Mouse (Mus musculus): Measurements from ENCODE around the gene Anks1.

Gene Anks1

GRCm38 (mm10) chr17:28050210-28050609 is 141.1 kb downstream of the Anks1 start:
- no peak for DNase-seq (ENCODE audit: low spot score in 2 of 2)

DNA sequence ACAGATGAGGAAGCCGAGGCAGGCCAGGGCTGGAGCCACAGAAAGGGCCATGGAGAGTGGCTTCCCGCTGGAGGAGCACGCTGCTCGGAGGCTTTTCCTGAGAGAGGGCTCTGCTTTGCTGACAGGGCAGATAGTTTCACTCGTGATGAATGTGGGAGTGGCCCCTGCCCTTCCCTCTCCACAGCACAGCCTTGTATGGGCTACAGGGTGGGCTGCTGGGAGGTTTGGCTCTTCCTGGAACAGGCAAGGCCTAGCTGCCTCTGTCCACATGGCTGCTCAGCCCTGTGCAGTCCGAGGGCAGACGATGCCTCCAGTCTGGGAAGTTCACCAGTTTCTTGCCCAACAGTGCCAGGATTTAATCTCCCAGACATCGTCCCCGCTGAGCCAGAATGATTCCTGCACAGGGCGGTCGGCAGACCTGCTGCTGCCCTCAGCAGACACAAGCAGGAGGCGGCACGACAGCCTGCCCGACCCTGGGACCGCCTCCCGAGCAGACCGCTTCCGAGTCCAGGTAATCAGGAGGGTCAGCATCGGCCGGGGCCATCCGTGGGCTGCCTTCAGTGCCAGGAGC is 143.3 kb downstream of the Anks1 start:
- no peak for DNase-seq (ENCODE audit: low spot score in 2 of 2)

DNA sequence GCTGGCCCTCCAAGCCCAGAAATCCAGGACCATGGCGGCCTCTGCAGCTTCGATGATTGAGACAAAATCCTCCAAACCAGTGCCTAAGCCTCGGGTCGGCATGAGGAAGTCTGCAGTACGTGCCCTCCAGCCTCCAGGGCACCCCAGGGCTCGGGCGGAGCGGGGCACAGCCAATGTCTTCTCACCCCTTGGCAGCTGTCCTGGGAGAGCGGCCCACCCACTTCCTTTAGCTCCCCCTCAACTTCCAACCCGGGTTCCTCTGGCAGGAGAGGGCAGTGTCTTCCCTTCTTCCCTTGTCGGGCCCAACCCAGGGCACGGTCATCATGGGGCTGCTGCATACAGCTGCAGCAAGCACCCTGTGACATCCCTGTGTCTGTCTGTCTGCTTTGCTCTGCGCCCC is 149.2 kb downstream of the Anks1 start:
- DNase-seq (ENCODE audit: low spot score in 2 of 2): no peak

- no peak for DNase-seq (ENCODE audit: low spot score in 2 of 2)
Measured at GRCm38 (mm10) chr17:28060681-28061080, 151.6 kb downstream of the Anks1 start.

DNA sequence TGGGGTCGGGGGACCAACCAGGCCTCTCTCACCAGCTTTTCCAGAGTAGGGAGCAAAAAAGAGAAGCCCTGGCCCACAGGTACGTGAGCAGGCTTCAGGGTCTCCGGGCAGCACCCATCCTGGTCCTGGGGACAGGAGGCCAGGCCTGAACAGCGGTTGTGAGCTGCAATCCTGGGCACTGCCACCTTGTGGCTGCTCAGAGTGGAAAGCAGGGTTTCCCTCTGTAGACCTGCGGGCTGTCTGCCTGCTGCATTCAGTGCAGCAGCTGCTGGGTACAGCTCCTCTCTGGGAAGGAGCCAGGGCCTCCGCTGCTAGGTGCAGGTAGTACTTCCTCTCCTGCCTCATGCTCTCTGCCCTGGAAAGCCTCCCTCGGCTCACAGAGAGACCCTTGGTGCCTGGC is 152.4 kb downstream of the Anks1 start:
- no peak for DNase-seq (ENCODE audit: low spot score in 2 of 2)

DNA sequence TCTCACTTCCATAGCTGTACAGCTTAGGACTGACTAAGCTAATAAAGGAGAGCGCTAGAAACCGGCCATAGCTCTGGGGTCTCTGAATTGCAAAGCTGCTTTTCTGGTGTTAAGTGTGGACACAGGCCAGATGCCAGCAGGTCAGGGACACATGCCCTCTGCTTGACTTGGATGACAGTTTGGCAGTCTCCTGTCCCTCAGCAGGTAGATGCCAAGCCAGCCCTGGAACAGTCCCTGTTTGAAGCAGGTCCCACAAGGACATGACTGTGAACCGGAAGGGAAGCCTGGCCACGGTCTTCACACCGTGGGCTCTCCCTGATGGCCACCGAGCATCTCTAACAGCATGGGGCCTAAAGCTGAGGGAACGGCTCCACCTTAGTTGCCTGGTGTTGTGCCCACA is 153.6 kb downstream of the Anks1 start:
- DNase-seq (ENCODE audit: low spot score in 2 of 2): no peak

- DNase-seq (ENCODE audit: low spot score in 2 of 2): no peak
Measured at GRCm38 (mm10) chr17:28063163-28063562, 154.1 kb downstream of the Anks1 start.

- no peak for DNase-seq (ENCODE audit: low spot score in 2 of 2)
Measured at GRCm38 (mm10) chr17:28067303-28067702, 158.2 kb downstream of the Anks1 start.

DNA sequence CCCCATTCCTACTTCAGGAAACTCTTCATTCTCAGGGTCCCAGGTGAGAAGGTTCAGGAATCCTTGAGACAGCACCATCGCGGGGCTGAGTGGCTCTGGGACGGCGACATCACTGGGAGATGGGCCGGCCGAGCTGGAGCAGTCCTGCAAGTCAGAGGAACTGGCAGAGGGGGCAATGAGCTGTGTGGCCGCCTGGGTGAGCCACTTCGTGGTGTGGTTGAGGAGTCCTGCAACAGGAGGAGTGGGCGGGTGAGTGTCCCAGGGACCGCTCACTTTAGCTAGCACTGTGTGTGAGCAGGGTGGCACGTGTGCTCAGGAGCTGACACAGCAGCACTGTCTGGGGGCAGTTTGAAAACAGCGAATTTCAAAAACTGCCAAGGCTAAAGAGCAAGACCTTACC is 160.3 kb downstream of the Anks1 start:
- no peak for DNase-seq (ENCODE audit: low spot score in 2 of 2)

DNA sequence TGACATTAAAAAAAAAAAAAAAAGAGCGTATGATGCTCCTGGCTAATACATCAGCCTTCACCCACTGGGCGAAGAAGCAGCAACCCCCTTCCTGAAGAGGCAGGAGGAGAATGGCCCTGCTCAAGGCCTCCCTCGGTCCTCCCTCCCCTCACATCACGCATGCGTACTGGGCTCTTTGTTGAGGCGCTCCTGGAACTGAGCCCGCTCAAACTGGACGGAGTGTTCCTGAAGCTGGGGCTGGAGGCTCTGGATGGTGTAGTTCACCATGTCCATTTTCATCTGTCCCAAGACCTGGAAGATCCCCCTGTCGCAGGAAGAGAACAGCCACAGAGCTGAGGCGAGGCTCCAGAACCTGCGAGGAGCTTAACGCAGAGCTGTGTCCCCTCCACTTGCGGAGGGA is 161.2 kb downstream of the Anks1 start:
- no peak for DNase-seq (ENCODE audit: low spot score in 2 of 2)

DNA sequence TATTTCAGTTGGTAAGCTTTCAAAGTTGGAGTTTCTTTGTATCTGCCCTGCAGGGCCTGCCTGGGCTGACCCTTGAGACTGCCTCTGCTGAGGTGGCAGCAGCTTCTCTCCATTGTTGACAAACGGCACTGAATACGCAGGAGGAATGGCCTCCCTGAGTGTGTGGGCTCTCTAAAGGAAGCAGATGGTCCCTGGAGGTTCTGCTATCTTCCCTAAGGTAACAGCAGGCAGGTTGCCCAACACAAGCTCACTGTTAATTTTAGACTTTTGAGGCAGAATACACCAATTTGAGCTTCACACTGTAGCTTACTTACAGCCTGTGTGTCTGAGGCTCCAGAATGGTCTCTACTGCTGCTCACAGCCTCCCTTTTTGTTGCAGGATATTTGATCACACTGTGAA is 163.6 kb downstream of the Anks1 start:
- no peak for DNase-seq (ENCODE audit: low spot score in 2 of 2)

GRCm38 (mm10) chr17:28074486-28074885 is 165.4 kb downstream of the Anks1 start:
- no peak for DNase-seq (ENCODE audit: low spot score in 2 of 2)

- DNase-seq (ENCODE audit: low spot score in 2 of 2): no peak
Measured at GRCm38 (mm10) chr17:28078028-28078427, 168.9 kb downstream of the Anks1 start.

- peak; percentile 63 to 75 for DNase-seq (ENCODE audit: low spot score in 2 of 2)
Measured at GRCm38 (mm10) chr17:28079618-28080017, 170.5 kb downstream of the Anks1 start.

DNA sequence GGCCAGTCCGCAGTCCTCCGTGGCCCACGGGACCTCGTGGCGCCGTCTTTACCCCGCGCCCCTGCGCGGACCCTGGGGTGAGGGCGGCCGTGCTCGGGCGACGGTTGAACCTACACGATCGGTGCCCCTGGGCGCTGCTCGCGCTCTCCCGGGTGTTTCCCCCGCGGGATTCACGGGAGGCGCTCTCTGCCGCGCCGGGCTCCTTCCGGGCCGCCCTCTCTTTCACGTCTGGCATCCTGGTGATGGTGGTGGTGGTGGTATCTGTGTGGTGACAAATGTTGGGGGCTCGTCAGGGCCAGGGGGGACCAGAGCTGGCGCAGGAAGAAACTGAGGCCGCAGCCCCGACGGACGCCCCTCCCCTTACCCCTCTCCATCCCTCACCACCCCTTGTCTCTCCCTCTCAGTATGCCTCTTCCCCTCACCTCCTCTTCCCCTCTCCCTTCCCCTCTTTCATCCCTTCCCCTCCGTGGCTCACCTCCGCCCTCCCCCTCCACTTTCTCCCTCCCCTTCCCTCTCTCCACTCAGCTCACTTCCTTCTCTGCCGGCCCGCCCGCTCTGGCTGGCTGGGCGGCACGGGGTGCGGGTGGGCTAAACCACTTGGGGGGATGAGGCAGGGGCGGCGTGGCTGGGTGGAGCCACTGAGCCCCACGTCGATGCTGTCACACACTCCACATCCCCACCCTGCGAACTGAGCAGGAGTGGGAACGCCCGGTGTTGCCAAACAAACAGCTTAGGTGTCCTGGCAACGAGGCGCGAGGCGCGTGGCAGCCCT is 171.1 kb downstream of the Anks1 start, which contains the start of gene Tcp11:
Tcp11 (minus strand) TSS at position 595 of the 772 bp plus-strand sequence.
- no peak for DNase-seq (ENCODE audit: low spot score in 2 of 2)

DNA sequence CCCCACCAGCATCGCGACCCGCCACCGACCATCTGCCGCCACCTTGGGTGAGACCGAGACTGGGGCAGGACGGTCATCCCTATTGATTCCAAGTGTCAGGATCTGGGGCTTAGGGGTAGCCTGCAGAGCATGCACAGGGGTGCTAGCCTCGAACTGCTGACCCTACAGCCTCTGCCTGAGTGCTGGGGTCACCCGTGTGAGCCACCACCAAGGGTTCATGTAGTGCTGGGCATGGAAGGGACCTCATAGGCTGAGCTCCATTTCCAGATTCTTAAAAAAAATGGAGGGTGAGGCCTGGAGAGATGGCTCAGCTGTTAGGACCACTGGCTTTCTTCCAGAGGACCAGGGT is 171.7 kb downstream of the Anks1 start:
- DNase-seq (ENCODE audit: low spot score in 2 of 2): no peak

- peak in 1 of 2 experiments; percentile 41 for DNase-seq (ENCODE audit: low spot score in 2 of 2)
Measured at GRCm38 (mm10) chr17:28081385-28081784, 172.3 kb downstream of the Anks1 start.

GRCm38 (mm10) chr17:28081856-28082255 is 172.8 kb downstream of the Anks1 start:
- DNase-seq (ENCODE audit: low spot score in 2 of 2): no peak

DNA sequence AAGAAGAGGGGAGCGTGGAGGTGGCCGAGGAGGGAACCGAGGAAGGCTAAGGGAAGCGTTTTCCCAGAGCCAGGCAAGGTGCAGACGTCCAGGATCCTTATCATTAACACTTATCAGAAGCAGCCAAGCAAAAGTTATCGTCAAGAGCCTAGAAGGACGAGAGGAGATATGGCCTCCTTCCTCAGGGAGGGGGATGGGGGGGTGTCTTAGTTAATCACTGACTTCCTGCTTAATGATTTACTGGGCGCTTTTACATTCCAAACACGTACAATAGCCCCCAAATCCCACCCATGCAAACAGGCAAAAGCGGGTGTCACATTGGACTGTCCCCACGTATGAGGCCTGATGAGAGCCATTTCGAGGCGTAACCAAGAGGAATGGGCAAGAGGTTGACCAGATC is 173.8 kb downstream of the Anks1 start:
- no peak for DNase-seq (ENCODE audit: low spot score in 2 of 2)

- DNase-seq (ENCODE audit: low spot score in 2 of 2): no peak
Measured at GRCm38 (mm10) chr17:28084395-28084905, 175.3 kb downstream of the Anks1 start.

DNA sequence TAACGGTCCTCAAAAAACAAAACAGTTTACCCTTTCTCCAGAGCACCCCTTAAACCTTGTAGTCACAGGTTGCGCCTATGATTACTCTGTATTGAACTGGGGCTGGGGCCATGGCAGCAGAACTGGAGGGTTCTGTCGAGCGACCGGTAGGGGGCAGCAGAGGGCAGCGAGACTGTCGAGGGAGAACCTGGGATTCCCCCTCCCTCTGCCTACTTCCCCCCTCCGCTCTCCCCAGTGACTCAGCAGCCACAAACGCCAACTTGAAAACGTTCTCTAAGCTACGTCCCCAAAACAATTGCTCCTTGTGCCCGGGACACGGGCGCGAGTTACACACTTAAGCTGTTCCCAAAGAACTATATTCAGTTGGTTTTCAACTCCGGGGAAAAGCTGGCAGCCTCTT is 175.9 kb downstream of the Anks1 start:
- DNase-seq (ENCODE audit: low spot score in 2 of 2): peak; percentile 68 to 87

GRCm38 (mm10) chr17:28087430-28087829 is 178.3 kb downstream of the Anks1 start:
- no peak for DNase-seq (ENCODE audit: low spot score in 2 of 2)

GRCm38 (mm10) chr17:28088718-28089117 is 179.6 kb downstream of the Anks1 start:
- DNase-seq (ENCODE audit: low spot score in 2 of 2): no peak
